Mouse (Mus musculus): ENCODE results near the gene Tmem17.

The Tmem17 gene

DNA sequence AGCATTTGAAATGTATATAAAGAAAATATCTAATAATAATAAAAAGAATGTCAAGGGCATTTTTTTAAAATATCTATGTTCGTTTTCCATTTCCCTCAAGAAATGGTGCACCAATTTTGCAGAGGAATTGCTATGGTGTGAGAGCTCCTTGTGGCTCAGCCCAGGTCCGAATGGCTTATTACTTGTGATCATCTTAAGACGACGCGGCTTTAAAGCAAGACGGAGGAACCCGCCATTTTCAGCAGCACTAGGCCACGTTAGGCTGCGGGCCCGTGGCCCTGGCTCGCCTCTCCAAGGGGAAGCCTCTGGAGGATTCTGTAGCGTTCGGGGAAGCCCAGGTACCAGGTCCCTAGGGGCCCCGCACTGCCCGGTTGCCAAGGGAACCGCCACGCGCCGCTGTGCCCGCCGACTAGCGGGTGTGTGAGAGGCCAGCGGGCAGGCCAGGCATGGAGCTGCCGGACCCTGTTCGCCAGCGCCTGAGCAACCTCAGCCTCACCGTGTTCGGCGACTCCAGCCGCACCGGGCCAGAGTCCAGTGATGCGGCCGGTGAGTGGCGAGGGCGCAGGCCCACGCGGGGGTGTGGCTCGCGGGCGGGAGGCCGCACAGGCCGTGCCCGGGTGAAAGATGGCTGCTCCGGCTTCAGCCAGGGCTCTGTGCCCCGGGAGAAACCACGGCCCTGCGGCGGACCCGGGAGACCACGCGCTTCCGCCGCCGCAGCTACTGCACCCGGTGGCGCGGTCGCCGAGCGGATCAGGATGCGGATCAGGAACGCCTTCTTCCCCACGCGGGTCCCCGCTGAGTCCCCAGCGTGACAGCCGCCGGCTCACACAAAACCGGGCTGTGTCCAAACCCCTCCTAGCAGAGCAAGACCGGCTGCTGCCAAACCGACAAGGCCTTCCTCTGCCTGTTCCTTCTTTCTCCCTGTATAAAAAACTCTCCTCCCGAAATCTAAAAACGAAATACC, at the start of gene Tmem17:
Tmem17 (plus strand) TSS at position 51 of the 964 bp plus-strand sequence.
- peak; percentile 67 for DNase-seq (ENCODE audit: low spot score)

DNA sequence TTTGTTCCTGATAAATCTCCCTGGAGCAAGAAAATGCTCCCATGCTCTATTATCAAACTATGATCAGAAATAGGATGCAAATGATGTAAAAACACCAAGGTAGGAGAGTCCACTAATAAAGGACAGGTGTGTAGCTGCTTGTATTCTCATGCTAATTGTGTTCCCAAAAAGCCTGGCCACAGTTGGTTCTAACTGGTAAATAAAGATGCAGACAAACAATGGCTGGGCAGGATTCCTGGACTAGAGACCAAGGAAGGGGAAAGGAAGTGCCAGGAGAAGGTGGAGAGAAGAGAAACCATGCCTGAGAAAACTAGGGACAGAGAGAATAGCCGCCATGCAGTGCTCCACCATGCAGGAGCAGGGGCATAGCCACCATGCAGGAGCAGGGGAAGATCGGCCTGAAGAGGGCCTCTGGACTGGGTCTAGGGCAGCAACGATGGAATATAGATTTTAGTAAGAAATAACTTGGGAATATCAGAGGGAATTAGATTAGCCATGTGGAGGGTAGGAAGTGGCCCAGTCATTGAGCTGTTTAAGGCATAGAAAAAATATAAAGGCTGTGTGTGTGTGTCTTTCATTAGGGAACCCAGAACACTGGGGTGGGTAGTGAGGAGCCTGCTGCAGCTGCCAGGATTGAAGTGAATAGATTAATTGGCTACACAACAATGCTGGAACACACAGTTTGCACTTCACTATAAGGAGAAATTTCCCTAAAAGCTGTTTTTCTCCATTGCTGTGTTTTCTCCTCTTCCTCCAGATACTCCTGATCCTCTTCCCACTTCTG, 31.9 kb upstream of the Tmem17 start:
- no peak for DNase-seq (ENCODE audit: low spot score)

DNA sequence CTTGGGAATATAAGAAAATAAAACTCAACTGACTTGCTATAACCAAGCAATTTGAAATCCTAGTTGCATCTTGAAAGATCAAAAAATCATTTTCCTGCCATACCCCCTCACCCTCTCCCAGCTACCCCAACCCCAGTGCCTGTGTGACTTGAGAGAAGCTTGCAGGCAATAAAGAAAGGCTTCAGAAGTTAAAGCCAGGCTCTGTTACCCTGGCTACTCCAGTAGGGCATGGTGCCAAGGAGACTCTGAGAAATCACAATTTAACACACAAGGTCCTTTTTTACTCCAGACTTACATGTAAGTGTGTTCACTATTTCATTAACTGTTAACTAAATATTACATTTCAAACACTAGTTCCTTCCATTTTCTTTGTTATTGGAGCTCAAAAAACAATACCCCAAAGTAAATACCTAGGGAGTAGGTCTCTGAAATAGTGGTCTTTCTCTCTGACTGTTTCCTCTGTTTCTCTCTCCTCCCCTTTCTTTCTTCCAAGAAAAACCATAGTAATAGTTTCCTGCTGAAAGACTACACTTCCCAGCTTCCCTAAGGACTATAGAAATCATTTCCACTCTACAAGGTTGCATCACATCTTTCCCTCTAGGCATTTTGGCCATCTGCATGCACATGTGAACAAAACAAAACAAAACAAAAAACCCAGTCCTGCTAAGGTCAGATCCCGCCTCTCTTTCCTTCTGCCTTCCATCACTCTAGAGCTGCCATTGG, 30.1 kb upstream of the Tmem17 start:
- no peak for DNase-seq (ENCODE audit: low spot score)

GRCm38 (mm10) chr11:22482362-22482760, 29.5 kb upstream of the Tmem17 start:
- no peak for DNase-seq (ENCODE audit: low spot score)

DNA sequence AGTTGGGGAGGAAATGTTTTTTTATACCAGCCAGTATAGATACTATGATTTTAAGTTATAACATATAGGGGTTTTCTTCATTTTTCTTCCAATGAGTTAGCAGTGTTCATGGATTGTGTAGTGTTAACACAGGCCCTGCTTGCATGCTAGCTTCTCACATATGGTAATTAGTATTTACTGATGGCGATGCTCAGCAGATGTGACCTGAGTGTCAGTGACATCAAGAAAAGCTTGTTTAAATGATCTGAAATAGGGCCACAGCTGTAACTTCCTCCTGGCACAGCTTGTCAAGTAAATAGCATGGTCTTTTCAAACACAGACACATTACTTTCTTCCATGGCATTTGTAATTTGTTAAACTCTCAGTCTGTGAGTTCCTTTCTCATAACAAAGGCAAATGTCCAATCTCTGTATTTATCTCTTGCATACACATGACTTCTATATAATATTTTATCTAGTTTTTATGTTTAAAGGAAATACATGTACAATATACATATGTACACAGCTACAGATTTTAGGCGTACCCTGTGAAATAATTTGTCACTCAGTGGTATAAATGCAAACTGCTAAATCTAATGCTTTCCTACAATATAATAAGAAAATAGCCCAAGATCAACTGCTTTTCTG, 18.1 kb upstream of the Tmem17 start:
- no peak for DNase-seq (ENCODE audit: low spot score)

DNA sequence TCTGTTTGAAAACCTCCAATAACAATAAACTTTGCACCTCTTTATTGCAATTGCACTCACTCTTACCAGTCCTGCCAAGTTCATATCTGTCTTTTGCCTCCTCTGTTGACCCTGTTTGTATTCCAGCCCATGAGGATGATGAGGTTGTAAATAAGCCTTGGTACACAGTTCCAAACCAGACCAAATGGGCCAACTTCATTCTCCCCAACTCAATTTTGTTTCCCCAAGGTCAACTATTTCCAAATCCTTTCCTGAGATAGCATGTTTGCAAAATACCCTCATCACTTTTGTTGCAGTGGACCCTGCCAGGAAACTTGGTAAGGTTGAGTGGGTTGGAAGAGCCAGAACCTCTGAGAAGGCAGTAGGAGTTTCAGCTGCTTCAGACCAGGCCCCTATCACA, 16.9 kb upstream of the Tmem17 start:
- no peak for DNase-seq (ENCODE audit: low spot score)

DNA sequence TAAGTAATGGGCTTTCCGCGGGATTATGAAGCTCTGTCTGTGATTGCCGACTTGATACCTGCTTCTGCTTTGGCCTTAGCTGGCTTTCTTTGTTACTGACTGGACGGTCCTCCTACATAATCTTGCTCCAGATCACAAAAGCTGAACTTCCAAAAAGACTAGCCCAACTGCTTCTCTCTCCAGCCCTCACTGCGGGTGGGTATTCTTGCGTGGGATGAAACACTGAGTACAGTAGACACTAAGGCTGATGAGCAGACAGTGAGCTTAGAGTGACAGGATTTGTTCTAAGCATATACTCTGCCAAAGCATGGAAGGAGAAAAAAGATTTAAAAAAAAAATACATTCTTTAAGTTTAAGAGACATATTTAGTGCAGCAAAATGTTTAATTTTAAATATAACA, 12.5 kb upstream of the Tmem17 start:
- no peak for DNase-seq (ENCODE audit: low spot score)

DNA sequence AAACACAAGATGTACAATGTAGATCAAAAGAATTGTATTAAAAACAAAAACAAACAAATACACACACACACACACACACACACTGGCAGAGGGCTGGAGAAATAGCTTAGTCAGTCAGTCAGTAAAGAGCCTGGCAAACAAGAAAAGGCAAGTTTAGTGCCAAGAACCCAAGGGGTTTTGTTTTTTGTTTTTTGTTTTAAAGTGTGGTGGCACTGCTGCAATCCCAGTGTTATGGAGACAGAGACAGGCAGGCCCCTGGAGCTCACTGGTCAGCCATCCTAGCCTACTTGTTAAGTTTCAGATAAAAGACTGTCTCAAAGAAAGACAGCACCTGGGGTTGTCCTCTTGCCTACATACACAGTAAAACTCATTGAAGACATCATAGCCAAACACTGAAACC, 12.0 kb upstream of the Tmem17 start:
- DNase-seq (ENCODE audit: low spot score): no peak

- no peak for DNase-seq (ENCODE audit: low spot score)
Observed at GRCm38 (mm10) chr11:22500771-22501566, 10.9 kb upstream of the Tmem17 start.

- no peak for DNase-seq (ENCODE audit: low spot score)
Observed at GRCm38 (mm10) chr11:22513075-22513474, 1.2 kb downstream of the Tmem17 start.

GRCm38 (mm10) chr11:22515061-22515460, 3.2 kb downstream of the Tmem17 start:
- no peak for DNase-seq (ENCODE audit: low spot score)

DNA sequence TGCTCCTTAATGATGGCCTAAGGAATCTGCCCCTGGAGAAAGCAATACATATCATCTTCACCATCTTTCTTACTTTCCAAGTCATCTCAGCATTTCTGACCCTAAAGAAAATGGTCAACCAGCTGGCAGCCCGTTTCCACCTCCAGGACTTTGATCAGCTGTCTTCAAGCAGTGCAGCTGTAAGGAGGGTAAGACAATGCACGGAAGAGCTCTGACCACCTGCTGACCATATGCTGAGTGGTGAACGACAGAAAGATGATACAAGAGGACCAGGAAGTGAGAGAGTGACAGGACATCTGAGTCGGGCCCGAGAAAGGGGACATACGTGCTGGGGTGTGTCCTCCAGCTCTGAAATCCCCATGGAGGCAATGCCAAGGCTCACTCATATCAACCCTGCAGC, 6.6 kb downstream of the Tmem17 start:
- DNase-seq (ENCODE audit: low spot score): no peak

- no peak for DNase-seq (ENCODE audit: low spot score)
Observed at GRCm38 (mm10) chr11:22520251-22520650, 8.4 kb downstream of the Tmem17 start.

DNA sequence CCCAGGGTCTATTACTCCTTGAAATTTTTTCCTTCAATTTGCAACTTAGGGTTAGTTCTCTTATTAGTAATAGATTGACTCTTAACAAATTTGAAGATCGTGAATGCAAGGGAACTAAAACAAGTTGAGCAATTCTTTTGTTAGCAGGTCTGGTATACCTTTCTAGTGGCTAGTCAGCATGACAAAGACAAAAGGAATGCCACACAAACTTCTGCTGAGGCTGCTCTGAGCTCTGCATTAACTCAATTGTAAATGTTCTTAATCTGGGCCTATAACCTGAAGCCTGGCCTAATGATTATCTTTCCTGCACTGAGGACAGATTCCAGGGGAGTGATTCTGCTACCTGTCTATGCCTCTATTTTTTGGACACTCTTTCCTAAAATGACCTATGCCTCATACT, 12.7 kb downstream of the Tmem17 start:
- DNase-seq (ENCODE audit: low spot score): no peak

- DNase-seq (ENCODE audit: low spot score): no peak
Observed at GRCm38 (mm10) chr11:22540600-22540999, 28.7 kb downstream of the Tmem17 start.

DNA sequence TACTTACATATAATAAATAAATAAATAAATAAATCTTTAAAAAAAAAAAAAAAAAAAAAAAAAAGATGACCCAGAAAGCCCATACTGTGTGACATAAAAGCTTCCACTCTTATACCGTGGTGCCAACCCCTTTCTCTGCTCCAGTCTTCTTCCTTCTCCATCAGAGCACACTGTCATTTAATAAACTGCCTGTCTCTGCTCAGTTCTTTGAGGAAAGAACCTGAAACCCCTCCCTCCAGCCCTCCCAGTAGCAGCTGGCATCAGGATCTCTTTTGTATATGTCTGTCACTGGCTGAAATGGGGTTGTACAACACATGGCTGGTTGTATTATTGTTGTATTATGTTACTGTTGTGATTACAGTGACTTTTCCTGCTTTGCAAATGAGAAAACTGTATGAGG, 48.2 kb downstream of the Tmem17 start:
- DNase-seq (ENCODE audit: low spot score): no peak

DNA sequence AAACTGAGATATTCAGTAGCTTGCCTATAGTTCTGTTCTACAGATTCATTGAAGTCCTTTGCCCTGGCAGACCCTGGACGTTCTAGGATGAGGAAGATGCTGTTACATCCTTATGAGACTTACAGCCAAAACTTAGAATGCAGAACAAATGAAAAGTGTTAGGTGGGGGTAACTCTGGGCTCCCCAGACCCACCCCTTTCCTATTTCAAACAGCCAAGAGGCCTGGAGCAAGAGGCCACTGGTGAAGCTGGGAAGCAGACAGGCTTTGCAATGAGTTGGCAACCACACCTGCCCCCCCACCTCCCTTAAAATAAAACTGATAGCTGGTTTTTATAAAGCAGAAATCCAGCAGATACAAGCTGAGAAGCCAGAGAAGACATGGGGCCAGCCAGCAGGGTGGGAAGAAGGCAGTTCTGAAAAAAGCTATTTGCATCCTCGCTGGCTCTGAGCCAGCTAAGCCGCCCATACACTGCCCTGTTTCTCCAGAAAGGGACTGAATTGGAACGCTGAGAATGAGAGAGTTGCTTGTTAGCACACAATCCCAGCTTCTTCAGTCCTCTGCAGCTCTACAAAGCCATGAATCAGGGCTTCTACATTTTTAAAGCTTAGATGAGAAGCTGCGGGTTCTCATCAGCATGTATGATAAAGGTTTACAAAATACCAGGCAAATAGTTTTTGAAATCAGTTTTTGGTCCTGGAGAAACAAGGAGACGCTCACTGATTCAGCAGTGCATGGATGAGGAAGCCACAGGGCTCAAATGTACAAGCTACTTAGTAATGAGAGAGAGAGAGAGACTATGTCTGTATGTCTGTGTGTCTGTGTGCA, 48.8 kb downstream of the Tmem17 start:
- peak; percentile 35 for DNase-seq (ENCODE audit: low spot score)

- no peak for DNase-seq (ENCODE audit: low spot score)
Observed at GRCm38 (mm10) chr11:22561329-22561592, 49.4 kb downstream of the Tmem17 start.

- DNase-seq (ENCODE audit: low spot score): no peak
Observed at GRCm38 (mm10) chr11:22563706-22564105, 51.8 kb downstream of the Tmem17 start.

DNA sequence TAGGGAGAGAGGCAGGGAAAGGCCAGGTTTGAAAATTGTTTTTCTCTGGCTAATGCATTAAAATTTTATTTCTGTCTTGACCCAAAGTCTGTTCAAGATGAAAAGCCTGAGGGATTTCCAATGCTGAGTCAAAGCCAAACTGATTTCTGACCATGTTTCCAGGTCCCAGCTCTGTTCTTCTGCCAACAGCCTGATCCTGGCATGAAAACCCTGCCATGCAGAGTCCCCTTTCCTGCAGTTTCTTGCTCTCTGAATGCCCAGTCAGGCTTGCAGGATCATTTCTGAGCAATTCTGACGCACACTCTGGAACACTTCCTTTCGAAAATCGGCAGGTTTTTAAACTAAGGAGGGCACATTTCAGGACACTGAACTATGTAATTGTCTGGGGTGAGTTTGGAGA, 52.8 kb downstream of the Tmem17 start:
- no peak for DNase-seq (ENCODE audit: low spot score)

Measured in layer of hippocampus, adult 9-10 months (tissue).